Mouse (Mus musculus) limb, embryonic 13.5 days (tissue): ENCODE measurements around the gene Rac1. TPM values are rescaled to one million over a fixed set of nuclear protein-coding genes. Genes with fewer than 3 reads are reported as not detected.

Experiments used
- ATAC-seq: fragments of 200-750 bp; cut with Nextera tagmentation; 2 replicates; pipeline ENCODE4 v1.8.0; 2017; ENCODE audit warnings: low read depth, moderate number of reproducible peaks, moderate TSS enrichment; ENCODE audit not compliant: low FRiP score
- H3K27ac ChIP-seq: fragments of 300-500 bp; sonication (generic); 2 replicates; pipeline ENCODE4 v1.5.1; 2015; ENCODE audit warnings: inconsistent platforms, mild to moderate bottlenecking, moderate library complexity
- H3K27me3 ChIP-seq: fragments of 300-500 bp; sonication (generic); 2 replicates; pipeline ENCODE4 v1.6.1; 2015; ENCODE audit warnings: mild to moderate bottlenecking, inconsistent platforms
- H3K36me3 ChIP-seq: fragments of 300-500 bp; sonication (generic); 2 replicates; pipeline ENCODE4 v1.6.1; 2015; ENCODE audit warnings: inconsistent platforms, mild to moderate bottlenecking, moderate library complexity
- H3K4me1 ChIP-seq: fragments of 300-500 bp; sonication (generic); 2 replicates; pipeline ENCODE4 v1.6.1; 2015; ENCODE audit warnings: inconsistent platforms
- H3K4me2 ChIP-seq: fragments of 300-500 bp; sonication (generic); replicated peaks from 2 replicates; pipeline ENCODE4 v1.6.1; 2015; ENCODE audit warnings: inconsistent platforms, mild to moderate bottlenecking, moderate library complexity
- H3K4me3 ChIP-seq: fragments of 300-500 bp; sonication (generic); 2 replicates; pipeline ENCODE4 v1.5.1; 2015; ENCODE audit warnings: moderate library complexity, mild to moderate bottlenecking, inconsistent platforms
- H3K9ac ChIP-seq: fragments of 300-500 bp; sonication (generic); 2 replicates; pipeline ENCODE4 v1.6.1; 2015; ENCODE audit warnings: mild to moderate bottlenecking, inconsistent platforms
- H3K9me3 ChIP-seq: fragments of 300-500 bp; sonication (generic); 2 replicates; pipeline ENCODE4 v1.6.1; 2016; ENCODE audit warnings: inconsistent platforms
- WGBS: fragments of 180-500 bp; shearing (Covaris S2); methylation state at CpG from one replicate; pipeline ENCODE4 v1.1.7; 2015; 5-methylcytosine and 5-hydroxymethylcytosine counted together
- polyA plus RNA-seq: library from polyadenylated mRNA; unstranded; fragments of >200 nt; fragmentation: Nextera tagmentation; extraction: Ambion mirVana; gene quantifications from 2 replicates; pipeline ENCODE4 v1.2.1, GENCODE M21; 2015

The Rac1 gene
- polyA plus RNA-seq, 1 experiment from 2014 or later: 450 TPM

DNA sequence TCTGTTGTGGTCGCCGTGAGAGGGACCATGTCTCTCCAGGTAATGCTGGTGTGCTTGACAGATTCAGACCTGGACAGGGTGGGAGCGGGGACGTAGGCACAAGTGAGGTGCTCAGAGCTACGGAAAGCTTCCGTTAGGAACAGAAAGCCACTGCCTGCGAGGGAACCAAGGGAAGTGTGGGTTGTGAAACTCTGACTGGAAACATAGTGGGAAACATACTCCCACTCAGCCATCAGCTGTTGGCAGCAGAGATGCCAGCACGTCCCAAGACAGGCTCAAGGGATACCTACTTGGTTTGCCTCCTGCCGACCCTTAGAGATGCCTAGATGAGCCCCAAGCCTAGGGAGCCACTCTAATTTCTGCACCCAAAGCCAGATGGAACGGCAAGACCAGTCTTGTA, 40.6 kb downstream of the Rac1 start:
- H3K36me3 ChIP-seq: peaks cover 48% of the 10 kb centered on the region
- no peak overlapping the region for H3K27ac ChIP-seq
- H3K9me3 ChIP-seq: no peaks in the 10 kb centered on the region
- ATAC-seq: no peak
- H3K4me1 ChIP-seq: no peaks in the 10 kb centered on the region
- WGBS: 92% methylated on average over 10 of the region's 10 CpGs
- H3K27me3 ChIP-seq: no peaks in the 10 kb centered on the region
- H3K4me3 ChIP-seq: no peak overlapping the region
- no peak overlapping the region for H3K4me2 ChIP-seq
- no peak overlapping the region for H3K9ac ChIP-seq

GRCm38 (mm10) chr5:143484955-143485354, 42.9 kb downstream of the Rac1 start:
- Histone ChIP-seq H3K36me3 (peaks cover 48% of the 10 kb centered on the region), H3K27ac (no peak overlapping the region), H3K9me3 (no peaks in the 10 kb centered on the region), H3K27me3 (no peaks in the 10 kb centered on the region), H3K4me3 (no peak overlapping the region), H3K9ac (no peak overlapping the region), H3K4me2 (no peak overlapping the region), H3K4me1 (no peaks in the 10 kb centered on the region)
- ATAC-seq: no peak
- WGBS: 89% methylated on average over 5 of the region's 5 CpGs

GRCm38 (mm10) chr5:143477901-143478300, 49.9 kb downstream of the Rac1 start:
- Histone ChIP-seq H3K4me2 (no peak overlapping the region), H3K27ac (no peak overlapping the region), H3K27me3 (no peaks in the 10 kb centered on the region), H3K36me3 (peaks cover 66% of the 10 kb centered on the region), H3K9me3 (no peaks in the 10 kb centered on the region), H3K9ac (no peak overlapping the region), H3K4me3 (no peak overlapping the region), H3K4me1 (no peaks in the 10 kb centered on the region)
- WGBS: 91% methylated on average over 3 of the region's 3 CpGs
- ATAC-seq: no peak

DNA sequence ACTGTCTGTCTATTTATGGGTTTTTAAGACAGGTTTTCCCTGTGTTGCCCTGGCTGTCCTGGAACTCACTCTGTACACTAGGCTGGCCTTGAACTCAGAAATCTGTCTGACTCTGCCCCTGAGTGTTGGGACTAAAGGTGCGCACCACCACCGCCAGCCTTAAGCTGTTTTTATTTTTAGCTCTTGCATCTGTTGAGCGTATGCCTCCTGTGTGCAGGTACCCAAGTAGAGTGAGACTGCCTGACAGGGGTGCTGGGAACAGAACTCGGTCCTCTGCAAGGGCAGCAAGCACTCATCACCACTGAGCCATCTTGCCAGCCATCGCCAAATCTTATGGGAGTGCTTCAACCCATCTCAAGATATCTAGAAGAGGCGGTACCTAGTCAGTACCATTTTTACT, 51.8 kb downstream of the Rac1 start:
- Histone ChIP-seq H3K27ac (no peak overlapping the region), H3K4me2 (no peak overlapping the region), H3K27me3 (no peaks in the 10 kb centered on the region), H3K4me1 (no peaks in the 10 kb centered on the region), H3K36me3 (peaks cover 65% of the 10 kb centered on the region), H3K9ac (no peak overlapping the region), H3K9me3 (no peaks in the 10 kb centered on the region), H3K4me3 (no peak overlapping the region)
- no peak for ATAC-seq
- WGBS: 97% methylated on average over 6 of the region's 6 CpGs

DNA sequence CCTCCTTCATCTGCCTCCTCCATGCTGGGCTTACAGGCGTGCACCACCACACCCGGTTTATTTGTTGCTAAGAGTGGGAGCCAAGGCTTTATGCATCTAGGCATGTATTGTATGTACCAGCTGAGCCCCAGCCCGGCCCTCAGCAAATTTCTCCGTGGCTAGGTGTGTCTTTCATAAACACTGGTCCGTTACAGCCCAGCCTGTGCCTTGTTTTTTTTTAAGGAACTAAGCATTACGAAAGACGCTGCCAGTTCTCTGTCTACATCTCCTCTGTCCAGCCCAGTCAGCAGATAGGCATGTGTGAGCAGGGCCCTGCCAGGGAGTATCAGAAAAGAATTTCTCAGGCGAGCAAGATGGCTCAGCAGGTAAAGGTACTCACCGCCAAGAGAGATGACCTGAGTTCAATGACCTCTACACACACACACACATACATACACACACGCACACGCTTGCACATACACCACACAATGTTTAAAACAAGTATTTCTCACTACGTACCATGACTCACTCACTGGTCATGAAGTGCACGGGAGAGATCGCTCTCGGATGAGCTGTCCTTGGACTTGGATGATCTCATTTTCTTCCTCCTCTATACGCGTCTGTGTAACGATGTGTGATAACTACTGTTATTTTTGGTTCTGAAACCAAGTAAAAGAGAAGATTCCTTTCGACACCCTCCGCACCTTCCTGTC, 52.5 kb downstream of the Rac1 start:
- 91% methylated on average over 20 of the region's 20 CpGs for WGBS
- ATAC-seq: no peak
- H3K9me3 ChIP-seq: no peaks in the 10 kb centered on the region
- no peak overlapping the region for H3K9ac ChIP-seq
- H3K27me3 ChIP-seq: no peaks in the 10 kb centered on the region
- no peak overlapping the region for H3K4me3 ChIP-seq
- H3K27ac ChIP-seq: no peak overlapping the region
- no peaks in the 10 kb centered on the region for H3K4me1 ChIP-seq
- peaks cover 64% of the 10 kb centered on the region for H3K36me3 ChIP-seq
- no peak overlapping the region for H3K4me2 ChIP-seq

GRCm38 (mm10) chr5:143471953-143472618, 55.8 kb downstream of the Rac1 start:
- ATAC-seq: no peak
- WGBS: 85% methylated on average over 9 of the region's 9 CpGs

GRCm38 (mm10) chr5:143471165-143471546, 56.7 kb downstream of the Rac1 start:
- no peaks in the 10 kb centered on the region for H3K9me3 ChIP-seq
- H3K4me1 ChIP-seq: no peaks in the 10 kb centered on the region
- H3K36me3 ChIP-seq: peaks cover 61% of the 10 kb centered on the region
- no peak overlapping the region for H3K4me3 ChIP-seq
- no peaks in the 10 kb centered on the region for H3K27me3 ChIP-seq
- no peak overlapping the region for H3K9ac ChIP-seq
- no peak overlapping the region for H3K4me2 ChIP-seq
- WGBS: 88% methylated on average over 3 of the region's 3 CpGs
- no peak for ATAC-seq
- no peak overlapping the region for H3K27ac ChIP-seq

More at GRCm38 (mm10) chr5:143471953-143472618, 55.8 kb downstream of the Rac1 start:
- Histone ChIP-seq H3K4me3 (no peak overlapping the region), H3K4me1 (no peaks in the 10 kb centered on the region), H3K27ac (no peak overlapping the region), H3K27me3 (no peaks in the 10 kb centered on the region), H3K36me3 (peaks cover 67% of the 10 kb centered on the region), H3K4me2 (no peak overlapping the region), H3K9ac (no peak overlapping the region), H3K9me3 (no peaks in the 10 kb centered on the region)

DNA sequence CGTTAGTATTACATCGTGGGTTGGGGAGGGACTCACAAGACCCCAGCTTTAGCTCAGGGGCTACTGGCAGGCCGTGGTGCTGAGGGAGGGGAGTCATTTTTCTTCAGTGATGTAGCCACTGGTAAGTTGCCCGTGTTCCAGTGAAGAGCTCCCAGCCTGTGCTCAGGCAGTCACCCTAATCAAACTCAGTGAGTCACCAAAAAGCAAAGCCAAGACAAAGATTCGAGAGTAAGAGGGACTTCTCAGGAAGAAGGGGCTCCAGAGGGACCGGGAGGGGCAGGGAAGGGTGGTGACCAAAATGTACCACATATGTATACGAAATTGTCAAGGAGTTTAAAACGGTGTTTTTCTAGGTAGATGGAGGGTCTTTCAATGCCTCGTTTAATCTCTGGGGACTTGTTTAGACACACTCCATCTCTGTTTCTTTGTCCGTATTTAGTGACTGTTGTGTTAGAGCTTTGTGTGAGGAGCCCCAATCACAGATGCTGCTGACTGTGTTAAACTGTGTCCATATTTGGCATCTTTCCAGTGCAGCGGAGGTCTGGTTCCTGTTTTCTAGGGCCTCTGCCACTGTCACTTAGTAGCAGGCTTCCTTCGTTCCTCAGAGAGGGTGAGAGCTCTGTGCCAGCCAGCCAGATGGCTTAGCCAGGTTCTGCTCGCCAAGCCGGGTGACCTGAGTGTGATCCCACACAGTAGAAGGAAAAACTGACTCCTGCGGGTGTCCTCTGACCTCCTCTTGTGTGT, 57.2 kb downstream of the Rac1 start:
- Histone ChIP-seq H3K27ac (no peak overlapping the region), H3K4me3 (no peak overlapping the region), H3K4me2 (no peak overlapping the region), H3K9ac (no peak overlapping the region), H3K4me1 (peaks cover 3% of the 10 kb centered on the region), H3K9me3 (no peaks in the 10 kb centered on the region), H3K27me3 (no peaks in the 10 kb centered on the region), H3K36me3 (peaks cover 55% of the 10 kb centered on the region)
- WGBS: 80% methylated on average over 15 of the region's 15 CpGs
- ATAC-seq: no peak

DNA sequence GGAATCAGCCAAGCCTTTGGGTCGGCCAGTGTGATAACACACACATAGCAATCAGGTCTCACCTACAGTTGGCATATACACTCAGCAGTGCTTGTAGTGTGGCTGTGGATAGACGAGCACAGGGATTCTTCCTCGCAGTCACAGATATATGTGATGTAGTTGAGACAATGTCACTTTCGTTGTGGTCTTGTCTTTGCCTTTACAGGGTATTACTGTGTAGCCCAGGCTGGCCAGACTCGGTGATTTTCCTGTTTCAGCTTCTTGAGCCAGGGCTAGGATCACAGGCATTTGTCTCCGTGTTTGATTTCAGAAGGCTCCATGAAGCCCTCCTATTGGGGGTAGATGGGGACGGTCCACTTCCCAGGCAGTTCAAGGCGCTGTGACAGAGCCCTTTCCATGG, 58.2 kb downstream of the Rac1 start:
- 95% methylated on average over 8 of the region's 8 CpGs for WGBS
- Histone ChIP-seq H3K27ac (no peak overlapping the region), H3K27me3 (no peaks in the 10 kb centered on the region), H3K9ac (no peak overlapping the region), H3K4me2 (no peak overlapping the region), H3K36me3 (peaks cover 46% of the 10 kb centered on the region), H3K4me1 (peaks cover 9% of the 10 kb centered on the region), H3K4me3 (no peak overlapping the region), H3K9me3 (no peaks in the 10 kb centered on the region)
- ATAC-seq: no peak

DNA sequence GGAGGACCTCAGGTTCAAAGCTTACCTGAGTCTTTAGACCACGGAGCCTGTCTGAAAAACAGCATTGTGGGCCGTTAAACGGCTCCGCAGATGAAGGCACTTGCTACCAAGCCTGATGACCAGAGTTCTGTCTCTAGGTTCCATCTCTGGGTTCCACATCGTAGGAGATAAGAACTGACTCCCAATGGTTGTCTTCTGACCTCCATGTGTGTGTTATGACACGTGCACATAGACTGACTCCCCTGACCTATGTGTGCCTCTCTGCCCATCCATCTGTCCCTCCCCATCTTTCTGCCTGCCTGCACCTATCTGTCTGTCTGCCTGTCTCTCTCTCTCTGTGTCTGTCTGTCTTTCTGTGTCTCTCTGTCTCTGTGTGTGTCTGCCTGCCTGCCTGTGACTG, 59.9 kb downstream of the Rac1 start:
- ATAC-seq: no peak
- Histone ChIP-seq H3K4me2 (no peak overlapping the region), H3K4me1 (peaks cover 14% of the 10 kb centered on the region), H3K9ac (no peak overlapping the region), H3K9me3 (no peaks in the 10 kb centered on the region), H3K27me3 (no peaks in the 10 kb centered on the region), H3K27ac (no peak overlapping the region), H3K4me3 (no peak overlapping the region), H3K36me3 (peaks cover 36% of the 10 kb centered on the region)
- WGBS: 91% methylated on average over 6 of the region's 6 CpGs

DNA sequence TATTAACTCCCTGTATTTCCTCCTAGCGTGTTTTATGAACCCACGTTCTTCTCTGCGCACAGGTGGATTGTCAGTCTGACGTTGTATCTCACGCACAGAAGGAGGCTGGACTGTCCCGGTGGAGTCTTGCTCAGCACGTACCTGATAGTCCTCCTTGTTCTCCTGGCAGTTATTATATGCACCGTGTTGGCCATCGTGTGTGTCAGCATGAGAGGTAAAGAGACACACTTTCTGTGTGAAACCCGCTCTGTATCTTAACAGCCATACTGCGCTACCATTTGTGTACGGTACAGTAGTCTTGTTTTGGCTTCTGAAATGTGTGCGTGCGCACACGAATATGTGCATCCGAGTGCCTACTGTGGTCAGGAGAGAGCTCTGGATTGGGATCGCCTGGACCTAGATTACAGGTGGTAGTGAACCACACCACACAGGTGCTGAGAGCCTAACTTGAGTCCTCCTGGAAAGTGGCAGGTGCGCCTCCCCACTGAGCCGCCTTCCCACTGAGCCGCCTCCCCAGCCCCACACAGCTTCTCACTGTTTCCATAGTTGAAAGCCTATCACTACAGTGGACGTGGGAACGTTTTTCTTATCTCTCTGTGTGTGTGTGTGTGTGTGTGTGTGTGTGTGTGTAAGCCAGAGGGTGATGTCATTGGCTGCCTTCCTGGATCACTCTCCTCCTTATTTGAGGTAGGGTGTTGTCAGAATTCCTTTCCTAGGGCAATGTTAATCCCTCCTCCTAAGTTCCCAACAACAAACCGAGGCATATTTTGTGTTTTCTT, 60.8 kb downstream of the Rac1 start:
- no peak overlapping the region for H3K27ac ChIP-seq
- ATAC-seq: no peak
- 0 out of 2 replicates have a peak, but pooled peaks cover 2% of the 10 kb centered on the region for H3K27me3 ChIP-seq
- peaks cover 31% of the 10 kb centered on the region for H3K36me3 ChIP-seq
- H3K4me2 ChIP-seq: no peak overlapping the region
- peaks cover 14% of the 10 kb centered on the region for H3K4me1 ChIP-seq
- 90% methylated on average over 23 of the region's 23 CpGs for WGBS
- H3K9ac ChIP-seq: no peak overlapping the region
- H3K9me3 ChIP-seq: no peaks in the 10 kb centered on the region
- no peak overlapping the region for H3K4me3 ChIP-seq
